Mouse (Mus musculus): Measurements from ENCODE around the gene Dbp.

DNA sequence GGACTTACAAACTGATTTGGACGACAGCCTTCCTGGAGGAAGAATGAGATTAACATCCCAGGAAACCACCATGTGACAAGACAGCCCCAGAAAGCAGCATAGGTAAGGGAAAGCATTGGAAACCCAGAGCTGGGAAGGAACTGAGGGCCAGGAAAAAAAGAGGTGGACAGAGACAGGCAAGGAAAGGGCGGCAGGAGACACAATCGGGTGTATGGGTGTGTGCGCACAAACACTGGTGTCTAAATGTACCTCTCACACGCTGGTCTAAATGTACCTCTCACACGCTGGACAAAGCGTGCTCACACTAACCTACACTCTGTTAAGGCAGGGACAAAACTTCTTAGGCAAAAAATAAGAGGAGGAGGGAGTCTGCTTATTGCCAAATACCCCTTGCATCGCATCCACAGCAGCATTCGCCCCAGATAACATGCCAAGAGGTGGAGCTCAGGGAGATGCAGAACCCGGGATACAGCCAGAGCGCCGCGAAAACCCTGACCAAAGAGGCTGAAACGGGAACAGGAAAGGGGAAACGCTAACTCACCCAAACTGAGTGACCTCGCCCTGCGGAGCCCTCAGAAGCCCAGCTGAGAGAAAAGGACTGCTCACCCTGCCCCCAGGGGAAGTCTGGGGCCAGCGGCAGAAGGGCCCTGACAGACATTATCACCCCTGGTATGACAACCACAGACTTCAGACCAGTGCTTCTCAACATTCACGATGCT lies 11.0 kb downstream of the Dbp start:
- TF ChIP-seq GATA1 (IDR thresholded peaks at IDR 0.05; ENCODE audit: borderline replicate concordance, low read length) (no peak), FLI1 (IDR thresholded peaks at IDR 0.05; ENCODE audit: low read length) (no peak)
